Mouse (Mus musculus) neural tube, embryonic 10.5 days (tissue): ENCODE results near the gene Mettl4.
A peak's percentile ranks its signal among the peaks of the same experiment; 100 is the strongest.

ENCODE experiments used
- DNase-seq: peaks from one replicate; pipeline ENCODE4 v3.0.0-alpha.2; 2017; ENCODE audit warnings: low spot score; ENCODE audit errors: extremely low spot score

The Mettl4 gene

DNA sequence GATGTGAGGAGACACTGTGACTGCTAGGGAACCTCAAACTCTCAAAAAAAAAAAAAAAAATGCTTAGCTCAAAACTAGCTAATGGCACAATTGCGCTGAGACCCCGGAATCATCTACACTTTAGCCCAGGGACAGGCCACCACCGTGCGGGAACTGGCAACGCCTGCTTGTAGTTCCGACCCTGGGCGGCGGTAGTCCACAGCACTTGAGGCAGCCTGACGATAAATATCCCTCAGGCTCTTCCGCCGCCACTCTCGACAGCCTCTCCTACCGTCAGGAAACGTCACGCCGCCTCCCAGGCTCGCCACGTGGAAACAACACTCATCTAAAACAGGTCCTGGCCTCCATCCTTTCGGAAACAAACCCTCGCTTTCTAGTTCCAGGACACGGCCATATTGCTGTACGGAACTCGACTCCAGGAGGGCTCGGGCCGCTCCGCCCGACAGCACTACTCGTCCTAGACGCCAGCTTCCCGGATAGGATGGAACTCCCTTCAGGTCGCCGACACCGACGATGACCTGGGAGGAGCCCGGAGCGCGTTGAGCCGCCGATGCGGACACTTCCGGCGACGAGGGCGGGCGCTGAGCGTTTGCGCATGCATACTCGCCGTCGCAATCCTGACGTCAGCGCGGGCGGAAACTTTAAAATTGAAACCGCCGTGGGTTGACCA is at the start of gene Mettl4:
Gene Mettl4 (minus strand): TSS at position 554 of the 670 bp plus-strand sequence.
- DNase-seq, result peak; percentile 93

DNA sequence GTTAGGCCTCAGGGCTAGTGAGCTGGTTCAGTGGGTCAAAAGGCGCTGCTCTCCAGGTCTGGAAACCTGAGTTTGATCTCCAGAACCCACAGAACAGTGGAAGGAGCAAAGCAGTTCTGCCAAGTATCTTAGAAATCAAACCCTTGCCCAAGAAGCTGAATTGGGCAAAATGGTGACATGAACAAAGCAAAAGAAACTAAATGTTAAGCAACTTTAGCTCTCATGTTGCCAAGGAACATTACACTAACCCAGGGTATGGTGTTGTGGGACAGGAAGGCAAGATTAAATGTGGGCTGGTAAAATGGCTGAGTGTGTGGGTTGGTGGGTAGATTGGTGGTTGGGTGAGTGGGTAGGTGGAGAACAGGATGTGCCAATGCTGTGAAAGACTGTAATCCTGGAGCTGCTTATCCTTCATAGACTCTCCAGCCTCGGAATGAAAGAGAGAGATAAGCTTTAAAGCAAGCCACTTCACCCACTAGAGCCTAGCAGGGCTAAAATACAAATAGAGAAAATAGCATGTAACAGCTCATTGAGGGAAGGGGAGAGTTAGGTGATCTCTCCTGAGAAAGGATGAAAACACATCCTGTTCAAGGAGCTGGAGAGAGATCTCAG is 29.2 kb upstream of the Mettl4 start:
- DNase-seq, result no peak

DNA sequence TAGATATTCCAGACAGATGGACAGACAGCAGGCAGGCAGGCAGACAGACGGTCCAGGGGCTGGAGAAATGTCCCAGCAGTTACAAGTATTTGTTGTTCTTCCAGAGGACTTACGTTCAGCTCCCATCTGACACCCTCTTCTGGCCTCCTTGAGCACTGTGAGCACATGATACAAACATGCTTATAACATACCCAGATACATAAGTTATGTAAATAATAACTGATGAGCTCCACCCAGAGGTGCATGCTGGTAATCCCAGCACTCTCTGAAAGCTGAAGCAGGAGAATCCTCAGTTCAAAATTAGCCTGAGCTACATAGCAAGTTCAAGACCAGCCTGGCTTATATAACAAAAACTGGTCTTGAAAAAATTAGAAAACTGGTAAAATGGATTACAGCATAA is 18.7 kb upstream of the Mettl4 start:
- no peak for DNase-seq

DNA sequence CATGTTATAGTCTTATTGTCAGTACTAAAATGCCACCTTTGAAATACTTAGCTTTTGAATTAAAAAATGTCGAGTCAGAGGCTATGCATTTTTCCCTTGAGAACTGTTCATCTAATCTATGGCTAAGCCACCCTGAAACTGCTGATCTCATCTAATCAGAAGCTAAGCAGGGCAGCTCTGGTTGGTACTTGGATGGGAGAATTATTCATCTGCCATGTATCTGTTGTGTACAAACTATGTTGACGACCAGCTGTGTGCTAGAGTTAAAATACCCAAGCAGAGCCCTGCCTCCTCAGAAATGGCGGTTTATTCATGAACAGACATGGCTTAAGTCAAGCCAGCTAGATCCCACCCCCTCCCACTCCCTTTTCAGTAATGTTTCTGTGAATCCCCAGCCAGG is 14.9 kb upstream of the Mettl4 start:
- no peak for DNase-seq

DNA sequence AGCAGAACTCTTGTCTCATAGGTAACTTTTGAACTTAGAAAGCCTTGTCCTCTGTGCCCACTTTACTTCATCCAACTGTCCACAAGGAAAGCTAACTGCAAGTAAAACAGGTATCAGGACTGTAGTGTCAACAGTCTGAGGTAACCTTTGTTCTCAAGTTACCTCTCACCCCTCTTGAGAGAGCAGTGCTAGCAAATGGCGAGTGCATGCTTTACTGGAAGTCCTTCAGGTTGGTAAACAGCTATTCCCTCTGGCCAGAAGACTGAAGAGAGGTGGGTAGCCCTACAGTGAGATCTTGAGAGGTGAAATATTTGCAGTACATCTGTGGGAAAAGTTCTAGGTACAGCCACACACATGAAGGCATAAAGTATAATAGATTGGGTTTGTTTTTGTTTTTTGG is 14.2 kb upstream of the Mettl4 start:
- DNase-seq, result no peak

DNA sequence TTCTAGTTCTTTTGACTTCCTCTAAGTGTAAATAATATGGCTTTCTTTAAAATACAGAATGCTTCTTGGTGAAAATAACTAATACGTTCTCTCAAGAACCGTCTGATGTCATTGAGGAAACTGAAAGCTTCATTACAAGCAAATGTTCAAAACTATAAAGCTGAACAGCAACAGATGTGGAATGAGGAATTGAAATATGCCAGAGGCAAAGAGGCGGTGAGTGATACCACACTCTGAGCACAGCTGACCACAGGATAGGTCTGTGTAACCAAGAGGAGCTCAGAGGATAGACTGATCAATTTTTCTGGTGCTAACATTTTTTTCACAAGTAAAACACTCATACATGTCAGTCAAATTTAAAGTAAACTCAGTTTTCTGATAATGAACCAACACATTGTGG is 12.6 kb upstream of the Mettl4 start:
- no peak for DNase-seq

DNA sequence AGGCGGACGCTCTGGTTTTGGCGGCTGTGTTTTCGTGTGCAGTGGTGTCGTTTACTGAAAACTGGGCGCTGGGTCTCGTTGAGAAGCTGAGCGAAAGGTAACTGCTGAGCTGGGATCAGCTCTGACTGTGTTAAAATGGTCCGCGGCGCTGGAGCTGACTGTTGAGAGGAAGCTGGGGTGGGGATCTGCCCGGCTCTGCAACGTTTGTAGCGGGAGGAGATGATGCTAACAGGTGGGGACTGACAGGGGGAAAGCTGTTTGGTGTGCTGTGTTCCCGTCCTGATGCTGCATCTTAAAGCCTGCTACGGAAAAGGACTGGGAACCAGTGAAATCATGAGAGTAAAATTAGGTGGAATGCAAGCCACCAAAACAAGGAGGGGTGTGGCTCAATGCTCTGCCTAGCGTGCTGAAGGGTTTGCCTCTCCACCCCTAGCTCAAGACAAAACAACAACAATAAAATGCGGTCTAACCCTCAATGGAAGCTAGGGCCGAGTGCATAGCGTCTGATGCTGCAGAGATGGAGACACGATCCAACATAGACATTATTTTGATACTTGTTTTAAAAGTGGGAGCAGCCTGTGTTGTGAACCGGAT is 414 bp upstream of the Mettl4 start:
- no peak for DNase-seq

DNA sequence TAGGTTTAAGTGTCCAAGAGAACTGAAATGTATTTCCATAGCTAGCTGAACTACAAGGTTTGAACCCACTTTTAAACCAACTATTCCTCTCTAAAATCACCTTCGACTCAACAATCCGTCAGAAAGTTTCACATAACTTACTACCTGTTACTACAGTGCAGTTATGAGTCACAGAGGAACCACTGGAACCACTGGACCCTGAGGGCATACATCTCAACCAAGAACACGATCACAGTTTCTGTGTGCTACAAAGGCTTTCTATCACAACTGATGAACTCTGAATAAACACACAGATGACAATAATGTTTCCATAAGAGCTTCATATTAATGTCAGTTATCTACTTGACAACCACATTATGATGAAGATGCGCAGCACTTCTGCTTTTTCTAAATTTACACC is 11.6 kb downstream of the Mettl4 start:
- DNase-seq, result no peak

DNA sequence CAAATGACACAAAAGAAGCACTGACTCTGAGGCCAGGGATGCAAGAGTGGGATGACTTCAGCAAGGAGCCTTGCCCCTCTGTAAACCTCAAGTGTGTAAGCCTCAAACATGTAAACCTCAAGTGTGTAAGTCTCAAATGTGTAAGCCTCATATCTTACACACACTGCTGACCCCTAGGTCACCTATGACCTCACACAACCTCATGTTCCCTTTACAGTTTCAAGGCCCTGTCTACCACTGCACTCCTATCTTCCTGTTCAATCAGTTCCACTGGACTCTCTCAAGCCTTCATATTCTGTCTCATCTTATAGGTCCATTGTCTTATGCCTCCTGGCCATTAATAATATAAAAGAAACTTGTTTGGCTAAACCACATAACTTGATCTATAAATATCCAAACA is 13.9 kb downstream of the Mettl4 start:
- DNase-seq, result no peak

DNA sequence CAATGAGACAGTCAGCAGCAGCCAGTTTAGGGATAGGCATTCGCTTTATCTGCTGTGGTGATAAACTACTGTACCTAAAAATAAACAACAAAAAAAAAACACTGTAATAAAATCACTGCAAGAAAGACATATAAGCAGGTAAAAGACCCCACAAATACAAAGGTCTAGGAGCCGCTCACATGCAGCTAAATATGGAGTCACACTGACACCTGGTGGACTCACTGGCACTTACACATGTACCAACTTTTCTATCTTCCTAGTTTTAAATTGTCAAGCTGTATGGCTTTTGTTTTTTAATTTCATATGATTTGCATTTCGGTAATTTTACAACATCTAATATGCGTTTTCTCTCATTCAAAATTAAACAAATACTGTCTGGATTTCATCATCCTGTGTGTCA is 14.4 kb downstream of the Mettl4 start:
- no peak for DNase-seq

DNA sequence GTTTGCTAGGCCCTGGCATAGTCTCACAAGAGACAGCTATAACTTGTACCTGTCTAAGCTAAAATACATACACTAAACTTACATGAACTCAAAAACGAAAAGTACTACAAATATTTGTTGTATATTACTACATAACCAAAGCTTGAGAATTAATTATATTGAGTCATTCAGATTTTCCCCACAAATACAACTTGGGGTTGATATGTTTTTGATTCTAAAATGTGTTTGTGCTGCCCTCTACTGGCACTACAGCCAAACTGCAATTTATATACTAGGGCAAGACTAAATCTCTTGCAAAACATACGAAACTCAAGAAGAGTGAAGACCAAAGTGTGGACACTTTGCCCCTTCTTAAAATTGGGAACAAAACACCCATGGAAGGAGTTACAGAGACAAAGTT is 19.4 kb downstream of the Mettl4 start:
- peak; percentile 26 for DNase-seq

DNA sequence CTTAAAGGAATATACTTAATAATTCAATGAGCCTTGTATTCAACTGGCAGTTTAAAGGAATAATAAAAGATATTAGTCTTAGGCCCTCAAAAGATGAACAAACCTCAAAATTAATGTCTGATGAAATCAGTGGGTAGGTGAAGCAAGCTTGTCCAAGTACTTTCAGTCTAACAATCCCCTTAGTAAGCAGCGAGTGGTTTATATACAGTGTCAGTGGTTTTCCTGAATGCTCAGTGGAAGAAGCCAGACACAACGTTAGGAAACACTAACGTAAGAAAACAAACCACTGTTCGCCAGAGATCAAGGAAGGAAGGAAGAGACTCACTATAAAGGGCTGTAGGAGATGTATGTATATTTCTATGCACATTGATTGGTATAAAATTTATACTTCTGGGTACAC is 23.1 kb downstream of the Mettl4 start:
- DNase-seq, result no peak

DNA sequence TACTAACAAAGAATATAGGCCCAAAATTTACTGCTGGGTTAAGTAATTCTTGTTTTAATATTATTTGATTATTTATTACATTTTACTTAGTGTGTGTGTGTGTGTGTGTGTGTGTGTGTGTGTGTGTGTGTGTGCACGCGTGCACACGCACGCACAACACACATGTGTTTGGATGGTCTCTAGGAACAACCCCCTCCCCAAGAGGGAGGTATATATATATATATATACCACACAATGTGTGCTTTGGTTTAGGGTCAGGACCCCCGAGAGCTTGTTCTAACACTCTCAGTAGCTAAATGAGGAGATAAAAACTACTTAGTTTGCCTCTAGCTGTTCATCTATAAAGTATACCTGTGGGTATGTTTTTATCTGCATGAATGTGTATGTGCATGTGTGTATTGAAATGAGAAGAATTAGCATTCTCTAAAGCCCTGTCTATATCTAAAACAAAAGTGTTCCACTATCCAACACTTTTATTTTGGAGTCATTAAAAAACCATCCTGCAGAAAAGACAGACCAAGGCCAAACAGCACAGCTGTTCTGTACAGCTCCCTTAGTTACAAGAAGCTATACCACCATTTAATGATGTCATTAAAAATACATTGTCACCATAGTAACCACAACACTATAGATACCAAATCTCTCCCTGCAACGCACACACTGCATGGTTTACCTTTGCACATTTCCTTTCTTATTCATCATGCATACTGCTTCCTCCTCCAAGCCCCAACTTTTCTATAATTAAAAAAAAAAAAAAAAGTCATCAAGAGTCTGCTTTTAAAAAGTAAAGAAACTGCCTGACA is 76.1 kb downstream of the Mettl4 start:
- no peak for DNase-seq
